Mouse (Mus musculus) splenic B cell, adult 2 months (primary cell): ENCODE results near the gene Kif11.
A peak's percentile ranks its signal among the peaks of the same experiment; 100 is the strongest.

Experiments
- DNase-seq: peaks from one replicate; pipeline ENCODE4 v3.0.0-alpha.2; 2011; ENCODE audit warnings: low read depth, low spot score
- H3K27me3 ChIP-seq: 2 replicates; pipeline ENCODE4 v1.6.1; 2012; ENCODE audit warnings: mild to moderate bottlenecking, low read length, moderate library complexity, mixed read lengths; ENCODE audit not compliant: control insufficient read depth, poor library complexity, insufficient read depth, severe bottlenecking
- H3K36me3 ChIP-seq: 2 replicates; pipeline ENCODE4 v1.6.1; 2012; ENCODE audit warnings: mild to moderate bottlenecking, low read length, moderate library complexity, mixed read lengths; ENCODE audit not compliant: control insufficient read depth, poor library complexity, insufficient read depth, severe bottlenecking

The Kif11 gene

DNA sequence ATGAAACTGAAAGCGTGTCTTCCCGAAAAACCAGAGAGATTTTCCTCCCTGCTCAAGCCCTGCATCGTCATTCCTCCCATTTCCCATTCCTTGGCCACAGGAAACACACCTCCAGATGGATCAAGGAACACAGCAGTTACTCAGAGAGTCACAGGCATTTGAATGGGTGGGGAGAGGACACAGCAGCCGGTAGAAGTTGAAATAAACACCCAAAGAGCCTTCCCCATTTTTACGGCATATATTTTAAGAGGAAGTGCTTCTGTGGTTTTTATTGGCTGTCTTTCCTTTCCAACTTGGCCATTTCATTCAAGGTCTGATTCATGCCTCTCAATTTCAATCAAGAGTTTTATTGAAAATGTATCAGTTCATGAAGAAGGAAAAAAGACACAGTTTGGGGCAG lies 72.0 kb downstream of the Kif11 start:
- Histone ChIP-seq H3K27me3 (no peaks in the 10 kb centered on the region), H3K36me3 (no peaks in the 10 kb centered on the region)
- DNase-seq, result peak; percentile 55

DNA sequence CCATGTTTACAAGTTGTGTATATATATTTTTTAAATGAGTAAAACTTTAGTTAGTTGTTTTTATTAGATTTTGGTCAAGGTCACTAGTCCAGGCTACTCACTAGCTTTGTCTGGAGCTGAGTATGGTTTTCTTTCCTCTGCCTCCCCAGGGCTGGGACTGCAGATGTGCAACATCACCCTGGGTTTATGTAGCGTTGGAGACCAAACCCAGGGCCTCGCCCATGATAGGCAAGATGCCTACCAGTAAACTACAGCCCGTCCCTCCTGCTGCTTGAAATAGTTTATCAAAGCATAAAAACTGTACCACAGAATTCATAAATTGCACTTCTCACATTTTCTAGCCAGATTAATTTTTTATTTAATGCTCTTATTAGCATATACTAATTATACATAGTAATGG lies 73.0 kb downstream of the Kif11 start:
- Histone ChIP-seq H3K27me3 (no peaks in the 10 kb centered on the region), H3K36me3 (no peaks in the 10 kb centered on the region)
- DNase-seq, result no peak

DNA sequence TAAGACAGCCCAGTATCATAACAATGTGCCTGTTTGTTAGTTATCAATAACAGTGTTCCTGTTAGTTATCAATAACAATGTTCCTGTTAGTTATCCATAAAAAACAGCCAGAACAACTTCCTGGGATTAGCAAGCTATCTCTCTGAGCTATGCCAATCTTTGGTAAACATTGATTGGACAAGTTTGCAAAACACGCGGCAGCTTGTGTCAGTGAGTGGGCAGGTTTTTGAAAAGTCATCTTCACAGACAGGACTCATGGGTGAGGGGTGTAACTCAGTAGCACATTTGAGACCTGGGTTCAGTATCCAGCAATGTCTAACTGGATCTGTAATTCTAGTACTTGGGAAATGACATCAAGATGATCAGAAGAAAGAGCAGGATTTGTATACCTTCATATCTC lies 79.3 kb downstream of the Kif11 start:
- no peaks in the 10 kb centered on the region for H3K36me3 ChIP-seq
- no peak for DNase-seq
- no peaks in the 10 kb centered on the region for H3K27me3 ChIP-seq

DNA sequence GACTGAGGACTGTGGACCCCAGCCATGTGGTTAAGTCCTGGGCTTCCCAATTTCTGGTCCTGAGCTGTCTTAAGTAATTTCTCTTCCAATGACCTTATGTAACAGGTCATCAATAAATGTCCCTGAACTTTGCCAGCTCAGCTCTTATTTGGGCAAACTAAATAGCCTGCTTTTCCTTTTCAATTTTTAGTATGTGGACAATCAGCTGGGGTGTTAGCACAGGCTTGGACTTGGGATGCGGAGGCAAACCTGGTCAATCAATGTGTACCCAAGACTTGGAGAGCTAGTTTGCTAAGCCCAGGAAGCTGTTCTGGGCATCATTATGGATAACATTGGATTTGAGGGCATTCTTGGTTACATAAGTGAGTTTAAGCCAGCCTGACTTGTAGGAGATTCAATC lies 79.8 kb downstream of the Kif11 start:
- H3K36me3 ChIP-seq, result no peaks in the 10 kb centered on the region
- H3K27me3 ChIP-seq, result no peaks in the 10 kb centered on the region
- no peak for DNase-seq

DNA sequence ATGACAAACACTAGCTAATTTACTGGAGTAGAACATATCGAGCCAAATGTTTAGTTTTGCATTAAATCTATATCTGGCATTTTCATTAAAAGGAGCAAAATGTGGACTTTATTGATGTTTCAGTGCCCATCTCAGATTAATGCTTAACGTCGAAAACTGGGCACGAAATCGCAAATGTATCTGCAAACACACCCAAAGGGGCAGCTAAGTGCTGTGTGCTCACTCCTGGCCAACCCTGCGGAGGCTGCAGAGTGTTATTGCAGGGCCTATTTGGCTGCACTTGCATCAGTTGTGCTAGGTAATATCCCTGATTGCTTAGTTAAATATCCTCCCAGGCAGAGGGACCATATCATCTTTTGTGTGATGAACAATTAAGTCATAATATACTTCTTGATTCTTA lies 81.8 kb downstream of the Kif11 start:
- DNase-seq, result no peak
- Histone ChIP-seq H3K36me3 (no peaks in the 10 kb centered on the region), H3K27me3 (no peaks in the 10 kb centered on the region)

DNA sequence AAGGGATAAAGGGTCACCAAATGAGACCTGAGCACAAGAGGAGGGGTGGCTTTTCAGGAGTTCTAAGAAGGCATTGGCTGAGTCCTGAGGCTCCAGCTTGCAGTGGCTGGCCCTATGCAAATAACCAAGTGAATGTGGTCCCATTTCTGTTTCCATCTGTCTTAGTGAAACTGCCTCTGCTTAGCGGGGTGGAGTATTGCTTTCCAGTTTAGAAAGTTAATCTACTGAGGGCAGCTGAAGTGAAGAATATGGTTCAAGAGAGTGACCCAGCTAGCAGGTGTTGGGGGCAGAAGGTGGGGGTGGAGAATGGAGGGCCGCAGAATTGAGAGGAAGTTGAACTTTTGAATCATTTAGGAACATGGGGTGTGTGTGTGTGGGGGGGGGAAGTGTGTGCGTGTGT lies 90.2 kb downstream of the Kif11 start:
- no peaks in the 10 kb centered on the region for H3K36me3 ChIP-seq
- DNase-seq, result peak; percentile 80
- no peaks in the 10 kb centered on the region for H3K27me3 ChIP-seq

DNA sequence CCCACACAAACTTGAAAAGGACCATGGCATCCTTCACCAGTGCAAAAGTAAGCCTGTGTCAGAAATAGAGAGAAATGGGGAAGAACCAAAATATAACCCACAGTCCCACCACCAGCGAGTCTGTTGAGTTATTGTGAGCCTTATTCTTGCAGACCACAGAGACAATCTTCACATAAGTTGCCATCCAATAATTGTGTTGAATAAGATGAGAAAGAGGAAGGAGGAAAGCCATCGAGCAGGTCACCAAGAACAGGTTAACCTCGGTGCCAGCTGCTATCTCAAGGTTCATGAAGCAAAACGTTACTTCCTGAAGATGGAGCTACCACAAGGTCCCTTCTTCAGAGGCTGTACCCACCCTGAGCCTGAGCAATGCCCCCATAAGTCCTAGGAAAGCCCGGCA lies 90.8 kb downstream of the Kif11 start:
- peak; percentile 70 for DNase-seq
- no peaks in the 10 kb centered on the region for H3K27me3 ChIP-seq
- H3K36me3 ChIP-seq, result no peaks in the 10 kb centered on the region

DNA sequence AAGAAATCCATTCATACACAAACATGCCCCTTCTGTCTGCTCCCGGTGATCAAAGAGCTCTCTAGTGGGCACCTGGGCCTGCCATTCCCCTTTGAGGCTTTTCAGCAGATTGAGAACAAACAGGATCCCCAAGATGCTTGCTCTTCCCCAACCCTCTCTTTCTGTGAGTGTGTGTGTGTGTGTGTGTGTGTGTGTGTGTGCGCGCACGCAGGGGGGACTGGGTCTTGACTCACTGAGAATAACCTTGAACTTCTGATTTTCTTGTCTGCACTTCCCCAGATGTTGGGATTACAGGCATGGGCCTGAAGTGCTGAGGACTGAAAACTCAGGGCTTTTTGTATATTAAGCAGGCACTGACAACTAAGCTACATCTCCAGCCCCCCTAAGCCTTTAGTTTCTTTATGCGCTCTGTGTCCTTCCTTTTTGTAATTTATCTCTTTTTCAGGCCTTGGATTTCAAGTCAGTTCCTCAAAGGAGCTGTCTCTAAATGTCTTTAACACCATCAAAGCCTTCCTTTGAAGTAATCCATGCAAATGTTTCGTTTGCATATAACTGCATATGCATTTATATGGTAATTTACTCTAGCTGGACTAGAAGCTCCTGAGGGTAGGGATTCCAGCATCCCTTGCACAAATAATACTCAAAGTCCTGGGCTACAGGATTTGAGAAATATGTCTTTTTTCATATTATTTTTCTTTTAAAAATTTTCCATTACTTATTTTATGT lies 92.8 kb downstream of the Kif11 start:
- no peak for DNase-seq
- H3K36me3 ChIP-seq, result no peaks in the 10 kb centered on the region
- H3K27me3 ChIP-seq, result no peaks in the 10 kb centered on the region
